Mouse (Mus musculus) erythroblast, embryonic 14.5 days (primary cell): ENCODE results near the gene Dhx30.

ENCODE experiments used
- GATA1 ChIP-seq: IDR thresholded peaks from 2 replicates; pipeline ENCODE4 v1.6.1; 2012; ENCODE audit warnings: low read length, inconsistent platforms, mixed read lengths
- TAL1 ChIP-seq: IDR thresholded peaks from 3 replicates; pipeline ENCODE4 v1.6.1; 2012; ENCODE audit warnings: low read length, inconsistent platforms, mixed read lengths

GRCm38 (mm10) chr9:110051869-110052661 is 65.6 kb downstream of the Dhx30 start:
- no peak for TF ChIP-seq GATA1
- TF ChIP-seq TAL1: no peak
